Mouse (Mus musculus): ENCODE measurements at regions not wholly inside any gene's neighbourhood (a gene's known extent, or its start where the extent isn't known, plus 50 kb on each side); places are given as distances from the start of the nearest gene placed in this dataset.

- TF ChIP-seq GATA4 (IDR thresholded peaks at IDR 0.05; ENCODE audit: insufficient replicate concordance, low read length): no peak
These were observed 1422.0 kb downstream of the Gsdmc2 start for GRCm38 (mm10) chr15:62422995-62423394.

DNA sequence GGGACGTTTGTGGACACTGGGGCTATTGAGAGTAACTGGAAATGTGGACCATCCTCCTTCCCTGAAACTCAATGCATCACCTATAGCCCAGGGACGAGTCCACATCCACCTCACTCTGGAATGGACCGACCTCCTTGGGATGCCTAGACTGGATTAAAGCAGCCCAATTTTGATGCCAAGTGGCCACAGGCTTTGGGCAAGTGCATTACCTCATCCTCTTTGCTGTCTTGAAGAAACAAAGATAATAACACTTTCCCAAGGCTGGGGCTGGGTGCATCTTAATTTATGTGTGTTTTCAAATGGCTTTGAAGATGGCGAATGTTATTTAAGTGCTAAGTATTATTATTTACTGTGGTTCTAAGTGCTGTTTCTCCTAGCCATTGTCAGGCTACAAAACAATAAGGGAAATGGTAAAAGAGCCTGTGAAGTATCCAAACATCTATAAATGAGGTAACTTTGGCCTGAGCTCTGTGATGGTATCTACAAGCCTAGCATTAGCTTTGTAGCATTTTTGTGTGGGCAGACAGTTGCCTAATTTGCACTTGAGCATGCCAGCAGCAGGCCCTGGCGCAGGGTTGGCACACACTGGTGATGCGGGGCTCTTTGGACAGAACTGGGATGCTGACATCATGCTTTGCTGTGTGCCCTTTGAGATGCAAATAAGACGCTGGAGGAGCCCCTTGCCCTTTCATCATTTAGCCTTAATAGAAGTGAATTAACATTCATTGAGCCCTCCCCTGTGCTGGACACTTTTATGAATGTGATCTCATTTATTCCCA is 1423.7 kb downstream of the Gsdmc2 start:
- TF ChIP-seq GATA4 (IDR thresholded peaks at IDR 0.05; ENCODE audit: insufficient replicate concordance, low read length): no peak

DNA sequence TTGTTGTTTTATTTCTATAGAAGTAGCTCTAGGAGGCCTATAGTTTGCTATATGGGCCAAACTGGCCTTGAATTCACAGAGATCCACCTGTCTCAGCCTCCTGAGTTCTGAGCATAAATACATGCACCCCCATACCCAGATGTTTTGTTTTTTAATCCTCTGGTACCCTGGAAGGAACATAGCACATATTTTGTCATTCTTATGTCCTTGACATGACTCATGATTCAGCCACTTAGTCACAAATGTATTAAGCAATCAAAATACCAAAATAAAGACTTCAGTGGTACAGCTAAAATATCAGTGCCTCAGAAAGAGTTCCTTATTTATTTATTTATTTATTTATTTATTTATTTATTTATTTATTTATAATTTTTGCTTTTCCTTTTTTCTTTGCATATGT is 1428.3 kb downstream of the Gsdmc2 start:
- no peak for TF ChIP-seq GATA4 (IDR thresholded peaks at IDR 0.05; ENCODE audit: insufficient replicate concordance, low read length)

DNA sequence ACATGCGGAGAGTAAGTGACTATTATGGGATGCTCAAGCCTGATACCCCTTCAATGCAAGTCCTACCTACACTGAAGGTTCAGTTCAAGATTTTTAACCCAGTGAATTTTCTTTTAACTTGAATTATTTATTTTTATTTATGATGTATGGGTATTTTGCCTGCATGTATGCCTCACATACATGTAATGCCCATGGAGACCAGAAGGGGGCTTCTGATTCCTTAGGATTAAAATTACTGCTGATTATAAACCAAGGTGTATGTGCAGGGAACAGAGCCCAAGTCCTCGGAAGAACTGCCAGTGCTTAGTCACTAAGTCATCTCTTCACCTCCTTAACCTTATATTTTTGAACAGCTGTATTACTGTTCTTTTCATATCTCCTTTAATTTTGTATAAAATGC is 1431.3 kb downstream of the Gsdmc2 start:
- TF ChIP-seq GATA4 (IDR thresholded peaks at IDR 0.05; ENCODE audit: insufficient replicate concordance, low read length): no peak

- no peak for TF ChIP-seq GATA4 (IDR thresholded peaks at IDR 0.05; ENCODE audit: insufficient replicate concordance, low read length)
These were observed 1442.8 kb downstream of the Gsdmc2 start for GRCm38 (mm10) chr15:62402142-62402541.

DNA sequence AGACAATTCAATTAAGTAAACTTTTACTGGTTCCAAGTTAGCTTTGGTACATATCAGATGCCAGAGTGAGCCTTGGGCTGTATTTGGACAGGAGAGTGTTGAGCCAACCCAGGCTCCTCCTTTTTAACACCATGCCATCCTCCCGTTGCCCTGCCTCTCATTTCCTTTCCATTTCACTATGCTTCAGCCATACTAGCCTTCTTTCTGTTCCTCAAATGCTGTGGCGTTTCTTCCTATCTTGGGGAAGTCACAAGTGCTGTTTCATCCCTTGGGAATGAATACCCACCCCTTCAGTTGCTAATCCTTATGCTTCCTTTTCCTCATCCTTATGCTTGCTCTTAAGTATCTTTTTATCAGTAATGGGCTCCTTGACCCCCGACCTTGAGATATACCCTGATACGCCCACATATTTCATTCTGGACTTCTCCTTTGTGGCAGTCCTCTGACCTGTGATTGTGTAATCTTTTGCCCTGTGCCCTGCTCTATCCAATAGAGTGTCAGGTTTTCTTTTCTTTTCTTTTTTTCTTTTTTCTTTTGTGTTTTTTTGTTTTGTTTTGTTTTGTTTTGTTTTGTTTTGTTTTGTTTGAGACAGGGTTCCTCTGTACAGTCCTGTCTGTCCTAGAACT is 1443.9 kb downstream of the Gsdmc2 start:
- no peak for TF ChIP-seq GATA4 (IDR thresholded peaks at IDR 0.05; ENCODE audit: insufficient replicate concordance, low read length)

DNA sequence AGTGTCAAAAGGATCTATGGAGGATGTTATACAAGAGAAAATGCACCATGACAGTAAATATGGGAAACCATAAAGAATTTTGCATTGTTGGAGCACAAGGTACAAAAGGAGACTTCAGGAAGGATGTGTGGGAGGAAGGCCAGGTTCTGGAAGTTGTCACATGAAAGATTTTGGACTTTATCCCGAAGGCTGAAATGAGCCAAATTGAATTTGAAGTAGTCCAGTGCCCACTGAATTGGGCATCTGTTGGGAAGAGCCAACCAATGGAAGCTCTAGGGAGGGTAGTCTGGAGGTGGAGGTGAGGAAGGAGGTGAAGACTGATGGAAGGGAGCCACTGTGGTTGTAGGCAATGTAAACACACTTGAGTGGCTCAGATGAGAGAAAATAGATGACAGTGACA is 1445.6 kb downstream of the Gsdmc2 start:
- no peak for TF ChIP-seq GATA4 (IDR thresholded peaks at IDR 0.05; ENCODE audit: insufficient replicate concordance, low read length)

DNA sequence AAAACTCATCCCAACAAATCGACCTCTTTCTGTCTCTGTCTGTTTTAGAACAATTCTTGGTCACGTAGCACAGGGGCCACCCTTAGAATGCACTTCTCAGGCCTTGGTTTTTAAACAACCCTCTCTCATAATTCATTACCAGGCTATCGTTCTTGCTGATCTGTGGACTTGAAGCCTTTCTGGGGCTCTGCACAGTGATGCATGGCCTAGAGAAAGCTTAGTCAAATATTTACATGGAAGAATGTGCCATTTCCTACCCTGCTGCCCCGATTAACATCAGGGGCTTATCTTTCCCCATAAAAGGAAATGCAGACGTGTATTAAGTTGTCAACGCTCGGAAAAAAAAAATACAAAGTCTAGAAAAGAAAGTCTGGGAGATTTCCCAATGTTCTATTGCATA is 1448.0 kb downstream of the Gsdmc2 start:
- TF ChIP-seq GATA4 (IDR thresholded peaks at IDR 0.05; ENCODE audit: insufficient replicate concordance, low read length): no peak

DNA sequence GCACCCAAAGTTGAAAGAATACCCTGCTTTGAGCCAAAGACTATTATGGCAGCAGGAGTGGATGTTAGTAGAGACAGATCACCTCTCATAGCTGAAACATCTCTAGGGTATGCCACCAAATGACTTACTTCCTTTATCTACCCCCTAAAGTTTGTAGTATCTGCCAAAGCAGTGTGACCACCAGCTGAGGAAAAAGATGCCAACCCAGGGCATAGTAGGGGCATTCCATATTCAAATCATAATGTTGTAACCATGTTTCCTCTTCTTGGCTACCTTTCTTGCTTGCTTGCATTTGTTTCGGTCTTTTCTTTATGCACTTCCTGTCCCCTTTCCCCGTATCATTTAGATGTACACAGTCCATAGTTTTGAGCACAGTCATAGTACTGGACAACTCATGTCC is 1449.6 kb downstream of the Gsdmc2 start:
- TF ChIP-seq GATA4 (IDR thresholded peaks at IDR 0.05; ENCODE audit: insufficient replicate concordance, low read length): no peak

- TF ChIP-seq GATA4 (IDR thresholded peaks at IDR 0.05; ENCODE audit: insufficient replicate concordance, low read length): no peak
These were observed 1451.6 kb downstream of the Gsdmc2 start for GRCm38 (mm10) chr15:62393416-62393815.

GRCm38 (mm10) chr15:62392839-62393238 is 1452.1 kb downstream of the Gsdmc2 start:
- no peak for TF ChIP-seq GATA4 (IDR thresholded peaks at IDR 0.05; ENCODE audit: insufficient replicate concordance, low read length)

DNA sequence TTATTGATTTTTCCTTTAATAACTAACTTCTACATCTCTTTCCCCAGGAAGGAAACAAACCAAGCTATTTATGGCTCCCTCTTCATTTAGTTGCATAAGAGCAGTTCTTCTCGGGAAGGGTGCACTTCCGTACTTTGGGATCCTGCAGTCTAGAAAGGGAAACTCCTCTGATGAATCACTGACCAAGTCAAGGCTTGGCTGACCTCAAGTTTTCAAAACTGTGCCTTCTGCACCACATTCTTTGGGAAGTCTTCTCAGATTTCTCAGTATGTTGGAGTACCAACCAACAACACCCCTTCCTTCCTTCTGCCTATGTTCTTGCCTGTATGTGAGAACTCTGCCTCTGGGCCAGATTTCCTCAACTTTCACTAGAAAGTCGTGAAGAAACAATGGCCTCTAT is 1452.6 kb downstream of the Gsdmc2 start:
- no peak for TF ChIP-seq GATA4 (IDR thresholded peaks at IDR 0.05; ENCODE audit: insufficient replicate concordance, low read length)

GRCm38 (mm10) chr15:62389431-62390105 is 1455.4 kb downstream of the Gsdmc2 start:
- no peak for TF ChIP-seq GATA4 (IDR thresholded peaks at IDR 0.05; ENCODE audit: insufficient replicate concordance, low read length)

- TF ChIP-seq GATA4 (IDR thresholded peaks at IDR 0.05; ENCODE audit: insufficient replicate concordance, low read length): no peak
These were observed 1459.4 kb upstream of the A1bg start for GRCm38 (mm10) chr15:62382233-62382632.

DNA sequence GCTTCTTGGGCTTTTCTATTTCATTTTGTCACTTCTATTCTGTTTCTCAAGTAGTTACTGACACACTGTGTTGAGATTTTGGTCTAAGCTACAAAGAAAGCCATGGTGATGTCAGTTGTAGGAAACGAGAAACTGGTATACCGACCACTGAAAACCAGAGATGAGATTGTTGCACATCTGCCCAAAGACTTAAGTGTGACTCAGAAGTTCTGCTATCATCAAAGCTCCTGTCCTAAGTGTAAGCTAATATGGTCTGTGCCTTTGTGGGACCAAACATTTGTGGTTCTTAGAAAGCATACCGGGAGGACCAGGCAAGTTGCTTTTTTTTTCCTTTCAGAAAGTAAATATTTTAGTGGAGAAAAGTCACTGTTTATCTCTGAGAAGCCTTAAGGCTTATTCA is 1451.8 kb upstream of the A1bg start:
- TF ChIP-seq GATA4 (IDR thresholded peaks at IDR 0.05; ENCODE audit: insufficient replicate concordance, low read length): no peak

GRCm38 (mm10) chr15:62361171-62361570 is 1438.4 kb upstream of the A1bg start:
- no peak for TF ChIP-seq GATA4 (IDR thresholded peaks at IDR 0.05; ENCODE audit: insufficient replicate concordance, low read length)
